Mouse (Mus musculus) lung, adult 2 months (tissue): ENCODE data around the gene Vgf. TPM values are rescaled to one million over a fixed set of nuclear protein-coding genes. Genes with fewer than 3 reads are reported as not detected.

Source experiments
- DNase-seq: peaks from one replicate; pipeline ENCODE4 v3.0.0; 2022
- H3K4me1 ChIP-seq: fragments of 200-500 bp; 2 replicates; pipeline ENCODE4 v1.6.1; 2011; ENCODE audit warnings: low read length; ENCODE audit not compliant: control insufficient read depth, insufficient read depth
- H3K4me3 ChIP-seq: fragments of 200-500 bp; replicated peaks from 2 replicates; pipeline ENCODE3; 2011; ENCODE audit warnings: low read depth, mild to moderate bottlenecking, control low read depth, low read length; ENCODE audit errors: extremely low read depth
- CTCF ChIP-seq: fragments of 200-500 bp; IDR thresholded peaks from 2 replicates; pipeline ENCODE4 v1.5.1; 2011; ENCODE audit warnings: mild to moderate bottlenecking, low read length, control low read depth; ENCODE audit not compliant: insufficient read depth
- POLR2A ChIP-seq: fragments of 200-500 bp; IDR thresholded peaks from 2 replicates; pipeline ENCODE4 v1.6.1; 2011; ENCODE audit warnings: low read depth, mild to moderate bottlenecking, control low read depth, low read length, borderline replicate concordance; ENCODE audit errors: extremely low read depth
- WGBS: fragments of 180-500 bp; shearing (Covaris S2); methylation state at CpG from one replicate; pipeline ENCODE4 v1.1.7; 2018; 5-methylcytosine and 5-hydroxymethylcytosine counted together
- polyA plus RNA-seq: library from polyadenylated mRNA; depleted of rRNA; stranded (reverse); fragments of >200 nt; gene quantifications from 2 replicates; pipeline ENCODE4 v1.2.3, GENCODE M21; 2012; rRNA removed

Vgf gene
- polyA plus RNA-seq: 0.03 TPM in 1 of 2 replicates, not detected in the other

DNA sequence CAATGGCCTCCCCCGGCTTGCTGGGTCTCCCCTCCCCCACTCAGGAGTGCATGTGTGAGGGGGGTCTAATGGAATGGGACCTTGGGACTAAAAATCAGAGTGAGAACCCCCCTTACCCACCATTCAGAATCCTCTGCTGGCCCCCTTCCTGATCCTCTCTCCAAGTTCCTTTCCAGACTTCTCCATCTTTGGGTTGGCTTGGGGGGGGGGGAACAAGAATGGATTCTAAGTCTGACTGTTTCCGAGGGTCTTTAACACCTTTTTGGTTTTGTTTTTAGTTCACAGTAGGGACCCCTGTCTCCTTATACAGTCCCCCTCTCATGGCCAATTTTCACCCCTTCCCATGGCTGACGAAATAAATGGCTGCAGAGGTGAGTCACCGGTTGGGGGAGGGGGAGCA lies at the start of gene Vgf:
TSS of gene Vgf (plus strand) at position 301 of the 400 bp plus-strand sequence.
- Histone ChIP-seq H3K4me1 (peaks cover 2% of the 10 kb centered on the region; the same call in 1 of the 2 replicates), H3K4me3 (no peak within 1 kb of the TSS)
- 12% methylated on average over 4 of the region's 4 CpGs for whole genome bisulfite sequencing
- no peak for TF ChIP-seq CTCF
- no peak for TF ChIP-seq POLR2A
- DNase-seq: no peak

DNA sequence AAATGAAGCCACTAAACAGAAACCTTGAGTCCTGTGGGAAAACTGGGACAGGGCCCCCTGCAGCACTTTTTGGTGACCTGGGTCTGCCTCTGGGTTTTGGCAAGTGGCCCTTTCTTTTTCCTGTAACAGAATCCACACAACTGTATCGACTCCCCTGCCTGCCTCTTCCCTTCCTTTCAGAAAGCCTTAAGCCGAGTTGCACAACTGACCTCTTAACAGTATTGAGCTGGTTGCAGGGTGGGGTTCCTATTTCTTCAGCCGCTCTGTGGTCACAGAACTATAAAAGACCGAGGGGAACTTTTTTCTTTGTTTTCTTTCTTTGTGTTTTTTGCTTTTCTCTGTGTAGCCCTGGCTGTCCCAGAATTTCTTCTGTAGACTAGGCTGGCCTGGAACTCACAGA lies 48.4 kb upstream of the Vgf start:
- no peak overlapping the region for H3K4me3 ChIP-seq
- WGBS: 36% methylated on average over 4 of the region's 4 CpGs
- TF ChIP-seq POLR2A (no peak), CTCF (no peak)
- no peaks in the 10 kb centered on the region for H3K4me1 ChIP-seq
- no peak for DNase-seq

DNA sequence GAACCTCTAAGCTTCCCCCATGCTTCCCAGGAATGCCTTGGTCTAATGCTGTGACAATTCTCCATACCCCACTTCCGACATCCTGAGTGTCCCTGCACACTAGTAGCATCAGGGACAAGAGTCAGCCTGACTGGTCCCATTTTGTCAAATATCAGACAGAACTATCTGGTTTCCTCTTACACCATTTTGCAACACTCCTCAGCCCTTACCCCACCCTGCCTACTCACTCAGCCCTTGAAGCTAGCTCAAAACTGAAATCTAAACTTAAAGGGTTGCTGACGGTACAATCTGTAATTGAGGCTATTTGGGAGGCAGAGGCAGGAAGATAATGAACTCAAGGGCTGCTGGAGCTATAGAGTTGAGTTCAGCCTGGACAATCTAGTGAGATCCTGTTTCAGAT lies 46.4 kb upstream of the Vgf start:
- no peaks in the 10 kb centered on the region for H3K4me1 ChIP-seq
- no peak overlapping the region for H3K4me3 ChIP-seq
- TF ChIP-seq POLR2A (no peak), CTCF (no peak)
- no peak for DNase-seq
- WGBS: 79% methylated on average over 2 of the region's 2 CpGs

DNA sequence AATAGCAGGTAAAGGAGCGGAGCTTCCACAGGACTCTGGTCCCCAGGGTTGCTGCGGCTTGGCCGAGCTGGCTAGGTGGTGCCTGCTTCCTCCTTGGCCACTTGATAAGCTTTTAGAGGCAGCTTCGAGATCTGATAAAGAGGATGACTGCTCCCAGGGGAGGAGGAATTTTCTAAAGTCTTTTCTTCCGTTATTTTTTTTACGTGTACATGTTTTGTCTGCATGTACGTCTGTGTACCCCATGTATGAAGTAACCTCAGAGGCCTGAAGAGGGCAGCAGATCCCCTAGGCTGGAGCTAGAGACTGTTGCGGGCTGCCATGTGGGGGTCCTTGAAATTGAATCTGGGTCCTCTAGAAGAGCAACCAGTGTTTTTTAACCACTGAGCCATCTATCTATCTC lies 45.2 kb upstream of the Vgf start:
- WGBS: 85% methylated on average over 8 of the region's 8 CpGs
- H3K4me3 ChIP-seq: no peak overlapping the region
- TF ChIP-seq POLR2A (no peak), CTCF (no peak)
- DNase-seq: no peak
- H3K4me1 ChIP-seq: peaks cover under 1% of the 10 kb centered on the region; the same call in 1 of the 2 replicates

DNA sequence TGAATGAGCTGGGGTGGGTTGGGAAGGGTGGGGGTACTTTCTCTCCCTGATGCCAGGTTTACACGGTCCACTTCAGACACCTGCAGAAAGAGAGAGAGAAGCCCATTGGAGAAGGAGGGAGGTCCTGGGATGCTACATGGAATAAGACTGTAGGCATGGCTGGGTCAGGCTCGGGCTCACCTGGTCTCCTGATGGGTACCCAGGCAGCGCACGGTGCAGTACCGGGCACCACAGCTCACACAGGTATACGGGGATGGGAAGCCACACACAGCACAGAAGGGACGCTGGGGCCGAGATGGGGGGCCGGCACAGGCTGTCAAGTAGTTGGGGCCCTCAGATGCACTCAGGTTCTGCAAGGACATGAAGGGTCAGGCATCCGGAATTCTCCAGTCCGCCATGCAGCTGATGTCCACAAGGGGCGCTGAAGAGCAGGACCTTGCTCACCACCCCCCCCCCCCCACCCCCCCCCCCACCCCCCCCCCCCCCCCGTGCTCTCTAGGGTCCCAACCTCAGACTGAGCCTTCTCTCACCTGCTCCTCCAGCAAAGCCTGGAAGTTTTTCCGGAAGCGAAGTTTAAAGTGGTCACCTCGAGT lies 43.8 kb upstream of the Vgf start:
- WGBS: 50% methylated on average over 15 of the region's 16 CpGs
- TF ChIP-seq POLR2A (no peak), CTCF (peak; percentile 72)
- Histone ChIP-seq H3K4me1 (peaks cover 3% of the 10 kb centered on the region; the same call in 1 of the 2 replicates), H3K4me3 (no peak overlapping the region)
- DNase-seq: peak; percentile 52

DNA sequence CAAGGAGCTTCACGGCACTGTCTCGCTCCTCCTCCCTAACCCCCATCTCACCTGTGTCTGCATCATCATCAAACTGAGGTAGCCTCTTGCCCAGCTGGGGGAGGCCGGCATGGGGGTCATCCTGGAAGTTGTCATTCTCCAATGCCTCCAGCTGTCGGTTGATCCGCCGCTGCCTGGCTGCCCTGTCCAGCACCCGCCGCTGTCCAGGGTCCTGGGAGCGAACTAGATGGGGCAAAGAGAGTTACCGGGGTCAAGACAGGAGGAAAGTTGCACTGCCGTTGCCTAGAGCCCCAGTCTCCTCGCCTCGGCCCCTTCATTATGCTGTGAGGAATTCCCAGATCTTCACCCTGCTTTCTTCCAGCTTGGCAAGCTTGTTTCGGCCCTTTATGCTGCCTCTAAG lies 41.4 kb upstream of the Vgf start:
- no peak for DNase-seq
- 55% methylated on average over 14 of the region's 14 CpGs for WGBS
- H3K4me3 ChIP-seq: no peak overlapping the region
- TF ChIP-seq CTCF (no peak), POLR2A (no peak)
- H3K4me1 ChIP-seq: peaks cover 3% of the 10 kb centered on the region; the same call in 1 of the 2 replicates

DNA sequence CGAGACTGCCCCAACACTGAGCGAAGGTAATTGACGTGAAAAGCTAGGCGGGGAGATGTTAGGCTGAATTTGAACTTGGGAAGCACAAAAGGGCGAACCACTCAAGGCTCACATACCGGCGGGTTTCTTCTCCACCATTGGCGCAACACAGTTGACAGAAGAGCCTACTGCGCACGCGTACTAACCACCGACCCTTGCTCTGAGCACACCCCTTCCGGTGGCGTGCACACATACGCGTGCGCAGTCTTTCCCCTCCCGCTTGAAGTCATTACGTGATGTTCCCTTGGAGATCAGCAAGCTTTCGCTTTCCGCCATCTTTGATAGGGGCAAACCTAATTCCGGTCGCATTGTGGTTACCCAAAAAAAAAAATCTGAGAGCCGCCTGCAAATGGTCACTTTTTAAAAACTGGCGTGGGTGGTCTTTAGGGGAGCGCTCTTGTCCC lies 39.5 kb upstream of the Vgf start, which contains the start of gene Plod3:
TSS of gene Plod3 (plus strand) at position 325 of the 443 bp plus-strand sequence.
- no peak for DNase-seq
- Histone ChIP-seq H3K4me1 (peaks cover 3% of the 10 kb centered on the region; the same call in 1 of the 2 replicates), H3K4me3 (peak within 1 kb of the TSS; percentile 83)
- no peak for TF ChIP-seq CTCF
- TF ChIP-seq POLR2A: peak; percentile 81; the same call in 1 of the 2 replicates
- under 1% methylated on average over 26 of the region's 26 CpGs for WGBS

DNA sequence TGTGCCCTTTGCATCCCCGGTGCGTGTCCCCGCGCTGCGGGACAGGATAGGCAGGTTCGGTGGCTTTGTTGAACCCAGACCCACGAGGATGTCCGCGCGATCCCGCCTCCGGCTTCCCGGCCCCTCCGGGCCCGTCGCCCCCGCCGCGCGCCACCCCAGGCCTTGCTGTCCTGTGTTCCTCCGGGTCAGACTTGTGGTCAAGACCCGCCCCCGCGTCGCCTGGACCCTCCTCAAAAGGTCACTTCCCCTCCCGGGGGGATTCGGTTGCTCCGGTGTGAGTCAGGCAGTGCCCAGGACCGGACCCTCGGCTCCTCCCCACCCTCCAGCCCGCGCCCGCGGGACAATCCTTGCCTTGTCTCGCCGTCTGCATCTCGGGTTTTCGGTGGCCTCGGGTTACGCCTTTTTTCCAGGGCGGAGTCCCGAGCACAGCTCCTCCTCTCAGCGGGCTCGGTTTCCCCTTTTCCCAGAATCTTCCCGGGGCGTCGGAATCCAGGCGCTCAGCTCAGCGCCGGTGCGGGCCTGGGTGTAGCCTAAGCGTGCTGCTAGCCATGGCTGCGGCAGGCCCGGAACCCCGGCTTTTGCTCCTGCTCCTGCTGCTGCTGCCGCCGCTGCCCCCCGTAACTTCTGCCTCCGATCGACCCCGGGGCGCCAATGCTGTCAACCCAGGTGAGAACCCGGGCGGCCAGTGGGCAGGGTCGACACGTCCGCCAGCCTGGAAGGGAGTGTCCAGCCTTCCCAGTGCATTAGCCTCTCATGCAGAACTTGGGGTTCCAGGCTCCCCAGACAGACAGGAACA lies 38.9 kb upstream of the Vgf start:
- Histone ChIP-seq H3K4me1 (peaks cover 3% of the 10 kb centered on the region; the same call in 1 of the 2 replicates), H3K4me3 (peak overlapping the region; percentile 83)
- TF ChIP-seq POLR2A (peak; percentile 67; the same call in 1 of the 2 replicates), CTCF (no peak)
- under 1% methylated on average over 67 of the region's 67 CpGs for WGBS
- DNase-seq: peak; percentile 86

DNA sequence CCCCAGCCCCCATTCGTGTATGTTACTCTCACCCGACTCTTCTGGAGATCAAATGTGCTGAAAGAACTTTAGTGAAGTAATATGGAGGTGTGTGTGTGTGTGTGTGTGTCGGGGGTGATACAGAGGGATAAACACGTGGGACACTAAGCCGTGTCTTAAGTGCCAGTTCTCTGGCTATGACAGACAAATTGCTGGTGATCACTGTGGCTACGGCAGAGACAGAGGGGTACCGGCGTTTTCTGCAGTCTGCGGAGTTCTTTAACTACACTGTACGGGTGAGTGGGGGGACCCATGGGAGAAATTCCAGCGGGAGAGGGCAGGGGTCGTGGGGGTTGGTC lies 38.3 kb upstream of the Vgf start, which contains the start of gene Znhit1:
TSS of gene Znhit1 (minus strand) at position 88 of the 338 bp plus-strand sequence.
- WGBS: 3% methylated on average over 12 of the region's 12 CpGs
- TF ChIP-seq POLR2A (no peak), CTCF (no peak)
- no peak for DNase-seq
- Histone ChIP-seq H3K4me1 (peaks cover 3% of the 10 kb centered on the region; the same call in 1 of the 2 replicates), H3K4me3 (peak within 1 kb of the TSS; percentile 83)
